Mouse (Mus musculus): Measurements from ENCODE around the gene Zfp750. TPM values are rescaled to one million over a fixed set of nuclear protein-coding genes. Genes with fewer than 3 reads are reported as not detected.

Gene Zfp750
- polyA plus RNA-seq, 1 experiment = not detected

GRCm38 (mm10) chr11:121515996-121516395 is 3.1 kb downstream of the Zfp750 start:
- no peak overlapping the region for H3K4me3 ChIP-seq (ENCODE audit: insufficient read depth, low read length)
- TF ChIP-seq CTCF (IDR thresholded peaks at IDR 0.05; ENCODE audit: borderline replicate concordance, insufficient read depth, low read length) (no peak), POLR2A (IDR thresholded peaks at IDR 0.05; ENCODE audit: low read depth, low read length) (no peak)
- no peaks in the 10 kb centered on the region for H3K4me1 ChIP-seq (ENCODE audit: control insufficient read depth, insufficient read depth, low read length)
- H3K27ac ChIP-seq (ENCODE audit: insufficient read depth, low read length) = no peak overlapping the region

- TF ChIP-seq CTCF (IDR thresholded peaks at IDR 0.05; ENCODE audit: borderline replicate concordance, insufficient read depth, low read length) (no peak), POLR2A (IDR thresholded peaks at IDR 0.05; ENCODE audit: low read depth, low read length) (no peak)
- Histone ChIP-seq H3K4me3 (ENCODE audit: insufficient read depth, low read length) (no peak overlapping the region), H3K27ac (ENCODE audit: insufficient read depth, low read length) (no peak overlapping the region), H3K4me1 (ENCODE audit: control insufficient read depth, insufficient read depth, low read length) (no peaks in the 10 kb centered on the region)
These were observed 6.1 kb downstream of the Zfp750 start for GRCm38 (mm10) chr11:121512896-121513572.

- Histone ChIP-seq H3K4me3 (ENCODE audit: insufficient read depth, low read length) (no peak overlapping the region), H3K27ac (ENCODE audit: insufficient read depth, low read length) (no peak overlapping the region), H3K4me1 (ENCODE audit: control insufficient read depth, insufficient read depth, low read length) (no peaks in the 10 kb centered on the region)
- TF ChIP-seq POLR2A (IDR thresholded peaks at IDR 0.05; ENCODE audit: low read depth, low read length) (no peak), CTCF (IDR thresholded peaks at IDR 0.05; ENCODE audit: borderline replicate concordance, insufficient read depth, low read length) (no peak)
These were observed 8.5 kb downstream of the Zfp750 start for GRCm38 (mm10) chr11:121510512-121511246.

- TF ChIP-seq POLR2A (IDR thresholded peaks at IDR 0.05; ENCODE audit: low read depth, low read length) (no peak), CTCF (IDR thresholded peaks at IDR 0.05; ENCODE audit: borderline replicate concordance, insufficient read depth, low read length) (no peak)
- no peak overlapping the region for H3K4me3 ChIP-seq (ENCODE audit: insufficient read depth, low read length)
- H3K4me1 ChIP-seq (ENCODE audit: control insufficient read depth, insufficient read depth, low read length) = no peaks in the 10 kb centered on the region
- H3K27ac ChIP-seq (ENCODE audit: insufficient read depth, low read length) = no peak overlapping the region
These were observed 10.7 kb downstream of the Zfp750 start for GRCm38 (mm10) chr11:121508478-121508877.

- TF ChIP-seq POLR2A (IDR thresholded peaks at IDR 0.05; ENCODE audit: low read depth, low read length) (no peak), CTCF (IDR thresholded peaks at IDR 0.05; ENCODE audit: borderline replicate concordance, insufficient read depth, low read length) (no peak)
- Histone ChIP-seq H3K4me1 (ENCODE audit: control insufficient read depth, insufficient read depth, low read length) (0 out of 2 replicates have a peak, but pooled peaks cover 2% of the 10 kb centered on the region), H3K27ac (ENCODE audit: insufficient read depth, low read length) (no peak overlapping the region), H3K4me3 (ENCODE audit: insufficient read depth, low read length) (no peak overlapping the region)
These were observed 16.9 kb downstream of the Zfp750 start for GRCm38 (mm10) chr11:121502000-121502860.

- H3K4me3 ChIP-seq (ENCODE audit: insufficient read depth, low read length) = no peak overlapping the region
- TF ChIP-seq POLR2A (IDR thresholded peaks at IDR 0.05; ENCODE audit: low read depth, low read length) (no peak), CTCF (IDR thresholded peaks at IDR 0.05; ENCODE audit: borderline replicate concordance, insufficient read depth, low read length) (no peak)
- no peak overlapping the region for H3K27ac ChIP-seq (ENCODE audit: insufficient read depth, low read length)
- H3K4me1 ChIP-seq (ENCODE audit: control insufficient read depth, insufficient read depth, low read length) = 0 out of 2 replicates have a peak, but pooled peaks cover 2% of the 10 kb centered on the region
These were observed 17.6 kb downstream of the Zfp750 start for GRCm38 (mm10) chr11:121501525-121501924.

GRCm38 (mm10) chr11:121500595-121500994 is 18.5 kb downstream of the Zfp750 start:
- Histone ChIP-seq H3K27ac (ENCODE audit: insufficient read depth, low read length) (no peak overlapping the region), H3K4me3 (ENCODE audit: insufficient read depth, low read length) (no peak overlapping the region), H3K4me1 (ENCODE audit: control insufficient read depth, insufficient read depth, low read length) (0 out of 2 replicates have a peak, but pooled peaks cover 2% of the 10 kb centered on the region)
- TF ChIP-seq CTCF (IDR thresholded peaks at IDR 0.05; ENCODE audit: borderline replicate concordance, insufficient read depth, low read length) (no peak), POLR2A (IDR thresholded peaks at IDR 0.05; ENCODE audit: low read depth, low read length) (no peak)

- Histone ChIP-seq H3K4me1 (ENCODE audit: control insufficient read depth, insufficient read depth, low read length) (no peaks in the 10 kb centered on the region), H3K4me3 (ENCODE audit: insufficient read depth, low read length) (no peak overlapping the region)
- TF ChIP-seq CTCF (IDR thresholded peaks at IDR 0.05; ENCODE audit: borderline replicate concordance, insufficient read depth, low read length) (no peak), POLR2A (IDR thresholded peaks at IDR 0.05; ENCODE audit: low read depth, low read length) (no peak)
These were observed 28.5 kb downstream of the Zfp750 start for GRCm38 (mm10) chr11:121490651-121491050.

GRCm38 (mm10) chr11:121485882-121486281 is 33.3 kb downstream of the Zfp750 start:
- no peak for TF ChIP-seq POLR2A (IDR thresholded peaks at IDR 0.05; ENCODE audit: low read depth, low read length)
- TF ChIP-seq CTCF (IDR thresholded peaks at IDR 0.05; ENCODE audit: borderline replicate concordance, insufficient read depth, low read length) = no peak
- Histone ChIP-seq H3K4me3 (ENCODE audit: insufficient read depth, low read length) (no peak overlapping the region), H3K4me1 (ENCODE audit: control insufficient read depth, insufficient read depth, low read length) (no peaks in the 10 kb centered on the region), H3K27ac (ENCODE audit: insufficient read depth, low read length) (no peak overlapping the region)

More at GRCm38 (mm10) chr11:121490651-121491050, 28.5 kb downstream of the Zfp750 start:
- no peak overlapping the region for H3K27ac ChIP-seq (ENCODE audit: insufficient read depth, low read length)

All from embryonic fibroblast, embryonic 13.5 days (primary cell).